Mouse (Mus musculus) intestine, embryonic 16.5 days (tissue): ENCODE measurements at regions not wholly inside any gene's neighbourhood (a gene's known extent, or its start where the extent isn't known, plus 50 kb on each side); places are given as distances from the start of the nearest gene placed in this dataset.
"Not testable (repeated sequence)": the region's sequence is repeated elsewhere in the genome, so short reads cannot be mapped to it uniquely, and the experiment has no call there.

ENCODE experiments used
- ATAC-seq: fragments of 200-750 bp; cut with Nextera tagmentation; 2 replicates; pipeline ENCODE4 v1.8.0; 2017; ENCODE audit warnings: moderate TSS enrichment, moderate library complexity
- H3K27ac ChIP-seq: fragments of 300-500 bp; sonication (generic); 2 replicates; pipeline ENCODE4 v1.5.1; 2014; ENCODE audit warnings: mild to moderate bottlenecking, low read length
- H3K27me3 ChIP-seq: fragments of 300-500 bp; sonication (generic); replicated peaks from 2 replicates; pipeline ENCODE4 v1.6.1; 2014; ENCODE audit warnings: low read length, control low read depth, mixed read lengths; ENCODE audit not compliant: control insufficient read depth, insufficient read depth
- H3K36me3 ChIP-seq: fragments of 300-500 bp; sonication (generic); 2 replicates; pipeline ENCODE4 v1.6.1; 2014; ENCODE audit warnings: low read length, control low read depth; ENCODE audit not compliant: control insufficient read depth, insufficient read depth
- H3K4me1 ChIP-seq: fragments of 300-500 bp; sonication (generic); 2 replicates; pipeline ENCODE4 v1.6.1; 2014; ENCODE audit warnings: low read length, control low read depth, mixed read lengths; ENCODE audit not compliant: control insufficient read depth, insufficient read depth
- H3K4me2 ChIP-seq: fragments of 300-500 bp; sonication (generic); 2 replicates; pipeline ENCODE4 v1.6.1; 2014; ENCODE audit warnings: low read depth, low read length, control low read depth
- H3K4me3 ChIP-seq: fragments of 300-500 bp; sonication (generic); 2 replicates; pipeline ENCODE4 v1.5.1; 2014; ENCODE audit warnings: mild to moderate bottlenecking, low read length
- H3K9ac ChIP-seq: fragments of 300-500 bp; sonication (generic); 2 replicates; pipeline ENCODE4 v1.6.1; 2014; ENCODE audit warnings: low read depth, low read length
- H3K9me3 ChIP-seq: fragments of 300-500 bp; sonication (generic); 2 replicates; pipeline ENCODE4 v1.6.1; 2016; ENCODE audit warnings: low read length, control low read depth; ENCODE audit not compliant: control insufficient read depth
- WGBS: fragments of 180-500 bp; shearing (Covaris S2); extraction: QIAGEN DNeasy Blood & Tissue Kit; methylation state at CpG from one replicate; pipeline ENCODE4 v1.1.7; 2014; 5-methylcytosine and 5-hydroxymethylcytosine counted together

GRCm38 (mm10) chr17:13547657-13548360 is 193.4 kb downstream of the Tcp10c start:
- no peak overlapping the region for H3K9ac ChIP-seq
- 62% methylated on average over 12 of the region's 12 CpGs for WGBS
- peaks cover 39% of the 10 kb centered on the region for H3K9me3 ChIP-seq
- no peak overlapping the region for H3K4me3 ChIP-seq
- no peak for ATAC-seq
- no peaks in the 10 kb centered on the region for H3K27me3 ChIP-seq
- no peaks in the 10 kb centered on the region for H3K4me1 ChIP-seq
- no peak overlapping the region for H3K4me2 ChIP-seq
- no peaks in the 10 kb centered on the region for H3K36me3 ChIP-seq
- H3K27ac ChIP-seq, result no peak overlapping the region

- Histone ChIP-seq H3K4me1 (no peaks in the 10 kb centered on the region), H3K27ac (no peak overlapping the region), H3K4me2 (no peak overlapping the region), H3K9me3 (peaks cover 27% of the 10 kb centered on the region), H3K4me3 (no peak overlapping the region), H3K36me3 (no peaks in the 10 kb centered on the region), H3K27me3 (no peaks in the 10 kb centered on the region), H3K9ac (no peak overlapping the region)
- no peak for ATAC-seq
- WGBS, result 70% methylated on average over 9 of the region's 9 CpGs
Observed at GRCm38 (mm10) chr17:13549975-13550895, 195.9 kb downstream of the Tcp10c start.

- H3K9me3 ChIP-seq, result peaks cover 27% of the 10 kb centered on the region
- H3K27ac ChIP-seq, H3K4me3 ChIP-seq, H3K4me1 ChIP-seq, H3K4me2 ChIP-seq, H3K36me3 ChIP-seq, H3K27me3 ChIP-seq, H3K9ac ChIP-seq, ATAC-seq: not testable (repeated sequence)
Observed at GRCm38 (mm10) chr17:13550896-13551267, 196.5 kb downstream of the Tcp10c start.

GRCm38 (mm10) chr17:13551693-13552404 is 197.5 kb downstream of the Tcp10c start:
- not testable (repeated sequence) for H3K36me3 ChIP-seq, H3K9ac ChIP-seq, H3K4me2 ChIP-seq, ATAC-seq, H3K4me3 ChIP-seq, H3K27me3 ChIP-seq, H3K4me1 ChIP-seq, H3K27ac ChIP-seq
- H3K9me3 ChIP-seq, result peaks cover 24% of the 10 kb centered on the region

- peaks cover 16% of the 10 kb centered on the region for H3K9me3 ChIP-seq
- H3K4me2 ChIP-seq, H3K36me3 ChIP-seq, H3K27ac ChIP-seq, H3K4me3 ChIP-seq, H3K9ac ChIP-seq, H3K4me1 ChIP-seq, ATAC-seq, H3K27me3 ChIP-seq: not testable (repeated sequence)
Observed at GRCm38 (mm10) chr17:13552840-13553239, 198.5 kb downstream of the Tcp10c start.

GRCm38 (mm10) chr17:13555311-13556059 is 201.1 kb downstream of the Tcp10c start:
- 25% methylated on average over 9 of the region's 9 CpGs for WGBS
- H3K4me1 ChIP-seq, H3K36me3 ChIP-seq, H3K9ac ChIP-seq, H3K27me3 ChIP-seq, H3K4me3 ChIP-seq: not testable (repeated sequence)
- ATAC-seq, result peak; percentile 93
- H3K9me3 ChIP-seq, result peaks cover 11% of the 10 kb centered on the region
- peak overlapping the region; percentile 94 for H3K27ac ChIP-seq
- H3K4me2 ChIP-seq, result peak overlapping the region; percentile 43

- H3K9me3 ChIP-seq, result peaks cover 11% of the 10 kb centered on the region
- not testable (repeated sequence) for H3K4me1 ChIP-seq, H3K27me3 ChIP-seq, H3K4me2 ChIP-seq, H3K9ac ChIP-seq, H3K4me3 ChIP-seq, H3K36me3 ChIP-seq
- ATAC-seq, result peak; percentile 83
- peak overlapping the region; percentile 46; the same call in 1 of the 2 replicates for H3K27ac ChIP-seq
- WGBS, result 68% methylated on average over 16 of the region's 16 CpGs
Observed at GRCm38 (mm10) chr17:13556060-13556660, 201.8 kb downstream of the Tcp10c start.

GRCm38 (mm10) chr17:13558863-13559262 is 201.5 kb upstream of the Afdn start:
- Histone ChIP-seq H3K9ac (no peak overlapping the region), H3K4me3 (no peak overlapping the region), H3K27me3 (no peaks in the 10 kb centered on the region), H3K4me1 (no peaks in the 10 kb centered on the region), H3K27ac (no peak overlapping the region), H3K9me3 (no peaks in the 10 kb centered on the region), H3K36me3 (no peaks in the 10 kb centered on the region), H3K4me2 (no peak overlapping the region)
- ATAC-seq, result no peak
- 60% methylated on average over 3 of the region's 3 CpGs for WGBS
